Mouse (Mus musculus) heart, embryonic 13.5 days (tissue): Measurements from ENCODE around the gene Nrros. TPM values are rescaled to one million over a fixed set of nuclear protein-coding genes. Genes with fewer than 3 reads are reported as not detected.
"Not testable (repeated sequence)": the region's sequence is repeated elsewhere in the genome, so short reads cannot be mapped to it uniquely, and the experiment has no call there.

Experiments used
- ATAC-seq: fragments of 200-750 bp; cut with Nextera tagmentation; 2 replicates; pipeline ENCODE4 v1.8.0; 2017; ENCODE audit warnings: moderate TSS enrichment; ENCODE audit not compliant: insufficient number of reproducible peaks, low FRiP score, low TSS enrichment; ENCODE audit errors: extremely low read depth
- H3K27ac ChIP-seq: fragments of 300-500 bp; sonication (generic); replicated peaks from 2 replicates; pipeline ENCODE4 v1.5.1; 2015; ENCODE audit warnings: moderate library complexity, mild to moderate bottlenecking, inconsistent platforms
- H3K27me3 ChIP-seq: fragments of 300-500 bp; sonication (generic); replicated peaks from 2 replicates; pipeline ENCODE4 v1.6.1; 2015; ENCODE audit warnings: mild to moderate bottlenecking, inconsistent platforms
- H3K36me3 ChIP-seq: fragments of 300-500 bp; sonication (generic); 2 replicates; pipeline ENCODE4 v1.6.1; 2015; ENCODE audit warnings: mild to moderate bottlenecking, inconsistent platforms
- H3K4me1 ChIP-seq: fragments of 300-500 bp; sonication (generic); 2 replicates; pipeline ENCODE4 v1.6.1; 2015; ENCODE audit warnings: inconsistent platforms
- H3K4me2 ChIP-seq: fragments of 300-500 bp; sonication (generic); 2 replicates; pipeline ENCODE4 v1.6.1; 2015; ENCODE audit warnings: inconsistent platforms, mild to moderate bottlenecking, moderate library complexity
- H3K4me3 ChIP-seq: fragments of 300-500 bp; sonication (generic); 2 replicates; pipeline ENCODE4 v1.5.1; 2015; ENCODE audit warnings: moderate library complexity, mild to moderate bottlenecking, inconsistent platforms
- H3K9ac ChIP-seq: fragments of 300-500 bp; sonication (generic); 2 replicates; pipeline ENCODE4 v1.6.1; 2015; ENCODE audit warnings: inconsistent platforms, mild to moderate bottlenecking, moderate library complexity
- H3K9me3 ChIP-seq: fragments of 300-500 bp; sonication (generic); 2 replicates; pipeline ENCODE4 v1.6.1; 2016; ENCODE audit warnings: inconsistent platforms
- WGBS: fragments of 180-500 bp; shearing (Covaris S2); methylation state at CpG from one replicate; pipeline ENCODE4 v1.1.7; 2015; ENCODE audit warnings: mixed read lengths; 5-methylcytosine and 5-hydroxymethylcytosine counted together
- polyA plus RNA-seq: library from polyadenylated mRNA; unstranded; fragments of >200 nt; fragmentation: Nextera tagmentation; extraction: Ambion mirVana; gene quantifications from 2 replicates; pipeline ENCODE4 v1.2.1, GENCODE M21; 2015

The Nrros gene
- polyA plus RNA-seq, 1 experiment from 2014 or later, result 8.3 TPM

- H3K27me3 ChIP-seq, H3K27ac ChIP-seq, H3K4me2 ChIP-seq, H3K9ac ChIP-seq, ATAC-seq, H3K9me3 ChIP-seq, H3K4me3 ChIP-seq: not testable (repeated sequence)
- Histone ChIP-seq H3K36me3 (peaks cover 26% of the 10 kb centered on the region), H3K4me1 (peaks cover 20% of the 10 kb centered on the region)
- 62% methylated on average over 2 of the region's 2 CpGs for WGBS
These were observed 67.6 kb downstream of the Nrros start for GRCm38 (mm10) chr16:32097757-32098156.

Other genes with a start within 250 kb of the Nrros start
- 0.60 and 0.73 TPM in 2 replicates for gene Pigz, start 231.7 kb downstream of the Nrros start, polyA plus RNA-seq
- gene 0610012G03Rik, start 217.1 kb downstream of the Nrros start, polyA plus RNA-seq, result 101 and 107 TPM in 2 replicates
- gene Ncbp2, start 217.1 kb downstream of the Nrros start, polyA plus RNA-seq, result 66.7 and 74.1 TPM in 2 replicates
- 10.4 and 11.3 TPM in 2 replicates for gene Senp5, start 162.3 kb downstream of the Nrros start, polyA plus RNA-seq
- 23.1 and 23.2 TPM in 2 replicates for gene Pak2, start 86.3 kb downstream of the Nrros start, polyA plus RNA-seq
- gene Pigx, start 65.9 kb downstream of the Nrros start, polyA plus RNA-seq, result 82.2 and 82.5 TPM in 2 replicates
- gene Cep19, start 65.8 kb downstream of the Nrros start, polyA plus RNA-seq, result 18.3 and 20.7 TPM in 2 replicates
- gene Bex6, start 14.2 kb upstream of the Nrros start, polyA plus RNA-seq, result not detected in 2 replicates
- gene Fbxo45, start 81.6 kb upstream of the Nrros start, polyA plus RNA-seq, result 3.7 and 5.8 TPM in 2 replicates
- gene Wdr53, start 81.6 kb upstream of the Nrros start, polyA plus RNA-seq, result 8.4 and 11.0 TPM in 2 replicates
- gene Smco1, start 105.9 kb upstream of the Nrros start, polyA plus RNA-seq, result 0.17 and 0.20 TPM in 2 replicates
- 17.6 and 18.0 TPM in 2 replicates for gene Rnf168, start 111.9 kb upstream of the Nrros start, polyA plus RNA-seq
- gene Ubxn7, start 166.7 kb upstream of the Nrros start, polyA plus RNA-seq, result 16.1 and 20.3 TPM in 2 replicates
- 0.12 TPM in 1 of 2 replicates, not detected in the other for gene Tm4sf19, start 234.9 kb upstream of the Nrros start, polyA plus RNA-seq